Mouse (Mus musculus) testis, adult 2 months (tissue): ENCODE results near the gene Tbc1d12.

Experiments
- CTCF ChIP-seq: fragments of 200-500 bp; IDR thresholded peaks from 2 replicates; pipeline ENCODE4 v1.5.1; 2012; ENCODE audit warnings: low read depth, mild to moderate bottlenecking, inconsistent platforms, low read length, moderate library complexity; ENCODE audit not compliant: control insufficient read depth, insufficient read depth, insufficient replicate concordance
- POLR2A ChIP-seq: fragments of 200-500 bp; IDR thresholded peaks from 2 replicates; pipeline ENCODE4 v1.6.1; 2012; ENCODE audit warnings: low read depth, mild to moderate bottlenecking, inconsistent platforms, low read length, moderate library complexity; ENCODE audit not compliant: control insufficient read depth

GRCm38 (mm10) chr19:38798801-38799200 is 37.6 kb upstream of the Tbc1d12 start:
- TF ChIP-seq POLR2A (no peak), CTCF (no peak)
